Mouse (Mus musculus): ENCODE measurements at regions not wholly inside any gene's neighbourhood (a gene's known extent, or its start where the extent isn't known, plus 50 kb on each side); places are given as distances from the start of the nearest gene placed in this dataset.

- DNase-seq (ENCODE audit: low read depth, low spot score) = peak; percentile 50
These were observed 92.4 kb upstream of the Huwe1 start for GRCm38 (mm10) chrX:151708055-151708670.
